8 mouse cellular contexts compared by ENCODE assay signal in genomic region chr6:31158648-31159047, GRCm38 (mm10).
DNase-seq lines count a peak whose midpoint lies in the region; ATAC-seq lines count a peak whose summit lies in the region.

No protein-coding gene starts in this region.

- intact Hi-C loops in left cerebral cortex, postnatal 4 days (cut with DNase I), result loop anchor here (5.0 kb wide), 1 partner anchor 81 kb away; no protein-coding TSS in a partner anchor

- no peak for ATAC-seq in activated CD4-positive, CD25-positive, alpha-beta regulatory T cell, adult 4 months

- DNase-seq in left cerebral cortex, postnatal 4 days, result peak; percentile 93
- no peak for DNase-seq in left cerebral cortex, adult 18-20 months (ENCODE audit: low spot score in 2 of 2)
- peak; percentile 81 to 85 for DNase-seq in cerebellum, adult 18-20 months
- peak; percentile 38 for DNase-seq in gastrocnemius, postnatal 10 days
- DNase-seq in lung, postnatal 4 days, result peak; percentile 41 to 82
- no peak for DNase-seq in ovary, adult 18-20 months (ENCODE audit: low spot score)
- DNase-seq in urinary bladder, adult 18-20 months (ENCODE audit: low spot score in 2 of 2), result no peak

Comparison
In these comparisons a context has a peak if more than half of its experiments do, and no peak if none do; other contexts are left out.
1. DNase-seq: peak in left cerebral cortex, postnatal 4 days (single experiment), cerebellum, adult 18-20 months (2 of 2), gastrocnemius, postnatal 10 days (single experiment) and lung, postnatal 4 days (2 of 2); none in left cerebral cortex, adult 18-20 months (0 of 2), ovary, adult 18-20 months (single experiment) and urinary bladder, adult 18-20 months (0 of 2).